Mouse (Mus musculus) E14TG2a.4 (cell line): Measurements from ENCODE around the gene Palmd.

ENCODE experiments used
- CTCF ChIP-seq: conservative IDR thresholded peaks from 2 replicates; pipeline ENCODE4 v1.5.1; 2014; ENCODE audit warnings: low read length
- NANOG ChIP-seq: IDR thresholded peaks from 2 replicates; pipeline ENCODE4 v1.6.1; 2014; ENCODE audit warnings: borderline replicate concordance, low read length, mixed read lengths
- POU5F1 ChIP-seq: IDR thresholded peaks from 2 replicates; pipeline ENCODE4 v1.6.1; 2014; ENCODE audit warnings: low read length, borderline replicate concordance

GRCm38 (mm10) chr3:116950665-116951115, 18.1 kb downstream of the Palmd start:
- TF ChIP-seq CTCF (no peak), NANOG (no peak), POU5F1 (no peak)
